Mouse (Mus musculus) embryo, embryonic 10 days (tissue): ENCODE results near the gene Mobp.

Source experiments
- DNase-seq: peaks from one replicate; pipeline ENCODE4 v3.0.0-alpha.2; 2015; ENCODE audit warnings: low spot score

The Mobp gene

GRCm38 (mm10) chr9:120210865-120211264 lies 61.4 kb downstream of the Mobp start:
- DNase-seq = no peak

- no peak for DNase-seq
Measured at GRCm38 (mm10) chr9:120212936-120213335, 63.4 kb downstream of the Mobp start.

- no peak for DNase-seq
Measured at GRCm38 (mm10) chr9:120214978-120215495, 65.5 kb downstream of the Mobp start.

GRCm38 (mm10) chr9:120219411-120219810 lies 69.9 kb downstream of the Mobp start:
- DNase-seq = no peak
